Mouse (Mus musculus): ENCODE data around the gene Ssx2ip.
"Not testable (repeated sequence)": the region's sequence is repeated elsewhere in the genome, so short reads cannot be mapped to it uniquely, and the experiment has no call there.

Ssx2ip gene

DNA sequence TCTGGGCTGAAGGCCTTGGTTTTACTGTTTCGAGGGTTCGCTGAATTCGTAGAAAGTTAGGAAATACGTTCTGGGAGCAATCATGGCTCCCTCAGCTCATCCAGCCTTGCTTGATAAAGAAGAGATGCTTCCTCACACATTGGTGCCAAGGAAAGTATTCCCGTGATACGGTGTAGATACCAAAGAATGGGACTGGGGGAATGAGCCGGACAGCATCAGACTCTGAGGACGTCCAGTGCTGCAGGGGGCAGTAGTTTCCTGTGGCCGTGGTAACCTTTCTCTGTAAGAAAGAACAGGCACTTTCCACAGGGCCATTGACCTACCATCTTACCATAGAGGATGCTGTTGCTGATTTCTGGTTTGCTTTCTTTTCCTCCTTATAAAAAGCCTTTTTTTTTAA, 15.1 kb downstream of the Ssx2ip start:
- no peaks in the 10 kb centered on the region for H3K9me3 ChIP-seq (ENCODE audit: low read length)
- peaks cover 44% of the 10 kb centered on the region for H3K4me1 ChIP-seq (replicated peaks; ENCODE audit: low read depth, low read length)
- no peak overlapping the region for H3K4me3 ChIP-seq (replicated peaks; ENCODE audit: low read length)
- H3K36me3 ChIP-seq (ENCODE audit: insufficient read depth, low read length), result peaks cover 72% of the 10 kb centered on the region
- no peak for TF ChIP-seq NANOG (IDR thresholded peaks at IDR 0.05; ENCODE audit: borderline replicate concordance, low read length)
- TF ChIP-seq CTCF (conservative IDR thresholded peaks at IDR 0.05; ENCODE audit: low read length), result no peak
- no peak for TF ChIP-seq POU5F1 (IDR thresholded peaks at IDR 0.05; ENCODE audit: borderline replicate concordance, low read length)
- H3K27me3 ChIP-seq (ENCODE audit: insufficient read depth, low read length), result no peaks in the 10 kb centered on the region

DNA sequence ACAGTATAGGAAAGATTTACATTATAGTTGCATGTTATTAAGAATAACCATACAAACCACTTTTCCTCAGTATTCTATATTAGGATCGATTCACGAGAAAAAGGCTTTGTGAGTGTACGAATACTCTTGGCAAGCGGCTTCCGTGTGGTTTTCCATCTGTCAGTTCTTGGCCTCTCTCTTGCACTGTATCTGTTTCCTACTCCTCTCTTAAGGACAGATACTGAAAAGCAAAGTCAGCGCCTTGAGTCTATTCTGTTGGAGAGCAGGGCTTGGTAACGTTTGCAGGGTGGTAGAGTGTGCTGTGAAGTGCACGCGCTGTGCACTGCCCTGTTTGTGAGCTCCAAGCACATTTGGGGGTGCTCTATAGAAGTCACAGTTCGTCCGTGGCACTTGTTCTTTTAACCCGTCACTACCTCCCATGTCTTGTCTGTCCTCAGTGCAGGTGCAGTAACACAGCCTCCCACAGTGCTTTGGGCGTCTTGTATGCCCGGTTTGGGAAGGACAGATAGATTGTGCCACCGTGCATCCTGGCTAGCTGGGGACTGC, 15.6 kb downstream of the Ssx2ip start:
- no peak for TF ChIP-seq POU5F1 (IDR thresholded peaks at IDR 0.05; ENCODE audit: borderline replicate concordance, low read length)
- TF ChIP-seq NANOG (IDR thresholded peaks at IDR 0.05; ENCODE audit: borderline replicate concordance, low read length), result no peak
- TF ChIP-seq CTCF (conservative IDR thresholded peaks at IDR 0.05; ENCODE audit: low read length), result no peak

DNA sequence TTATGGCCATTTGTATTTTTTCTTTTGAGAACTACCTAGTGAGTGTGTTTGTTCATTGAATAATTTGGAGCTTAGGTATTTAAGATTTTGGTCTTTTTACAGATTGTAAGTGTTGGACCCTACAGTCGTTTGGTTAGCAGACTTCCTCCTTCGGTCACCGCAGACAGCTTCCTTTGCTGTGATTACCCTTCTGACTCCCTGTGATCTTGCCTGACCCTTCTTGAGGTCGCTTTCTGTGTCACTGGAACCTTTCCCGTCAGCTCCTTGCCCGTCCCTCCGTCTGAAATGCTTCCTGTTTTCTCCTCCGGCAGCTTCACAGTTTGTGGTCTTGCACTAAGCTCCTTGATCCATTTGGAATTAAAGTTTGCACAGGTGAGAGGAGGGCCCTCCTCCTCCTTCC, 17.3 kb downstream of the Ssx2ip start:
- Histone ChIP-seq H3K4me3 (replicated peaks; ENCODE audit: low read length) (no peak overlapping the region), H3K4me1 (replicated peaks; ENCODE audit: low read depth, low read length) (peaks cover 43% of the 10 kb centered on the region), H3K36me3 (ENCODE audit: insufficient read depth, low read length) (peaks cover 74% of the 10 kb centered on the region), H3K27me3 (ENCODE audit: insufficient read depth, low read length) (no peaks in the 10 kb centered on the region), H3K9me3 (ENCODE audit: low read length) (no peaks in the 10 kb centered on the region)
- TF ChIP-seq CTCF (conservative IDR thresholded peaks at IDR 0.05; ENCODE audit: low read length), result no peak
- TF ChIP-seq NANOG (IDR thresholded peaks at IDR 0.05; ENCODE audit: borderline replicate concordance, low read length), result no peak
- no peak for TF ChIP-seq POU5F1 (IDR thresholded peaks at IDR 0.05; ENCODE audit: borderline replicate concordance, low read length)

More for the DNA sequence above, 15.6 kb downstream of the Ssx2ip start:
- H3K27me3 ChIP-seq (ENCODE audit: insufficient read depth, low read length), result no peaks in the 10 kb centered on the region
- peaks cover 42% of the 10 kb centered on the region for H3K4me1 ChIP-seq (replicated peaks; ENCODE audit: low read depth, low read length)
- no peak overlapping the region for H3K4me3 ChIP-seq (replicated peaks; ENCODE audit: low read length)
- peaks cover 67% of the 10 kb centered on the region for H3K36me3 ChIP-seq (ENCODE audit: insufficient read depth, low read length)
- no peaks in the 10 kb centered on the region for H3K9me3 ChIP-seq (ENCODE audit: low read length)

DNA sequence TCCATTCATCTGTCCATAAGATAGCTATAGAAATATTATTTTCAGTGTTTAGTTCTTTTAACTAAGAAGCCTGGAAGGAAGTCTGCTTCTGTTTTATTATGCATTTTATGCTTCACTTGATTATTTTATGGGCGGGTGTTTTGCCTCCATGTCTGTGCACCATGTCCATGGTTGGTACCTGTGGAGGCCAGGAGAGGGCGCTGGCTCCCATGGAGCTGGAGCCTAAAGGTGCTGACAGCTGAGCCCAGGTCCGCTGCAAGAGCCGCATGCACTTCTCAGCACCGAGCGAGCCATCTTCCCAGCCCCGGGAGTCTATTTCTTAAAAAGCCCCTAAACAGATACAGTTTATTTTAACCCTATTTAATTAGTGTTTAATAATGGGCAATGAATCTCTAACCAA, 19.3 kb downstream of the Ssx2ip start:
- Histone ChIP-seq H3K36me3 (ENCODE audit: insufficient read depth, low read length) (peaks cover 73% of the 10 kb centered on the region), H3K4me1 (replicated peaks; ENCODE audit: low read depth, low read length) (peaks cover 50% of the 10 kb centered on the region), H3K9me3 (ENCODE audit: low read length) (no peaks in the 10 kb centered on the region), H3K4me3 (replicated peaks; ENCODE audit: low read length) (no peak overlapping the region), H3K27me3 (ENCODE audit: insufficient read depth, low read length) (no peaks in the 10 kb centered on the region)
- TF ChIP-seq POU5F1 (IDR thresholded peaks at IDR 0.05; ENCODE audit: borderline replicate concordance, low read length) (no peak), NANOG (IDR thresholded peaks at IDR 0.05; ENCODE audit: borderline replicate concordance, low read length) (no peak), CTCF (conservative IDR thresholded peaks at IDR 0.05; ENCODE audit: low read length) (peak; percentile 67)

DNA sequence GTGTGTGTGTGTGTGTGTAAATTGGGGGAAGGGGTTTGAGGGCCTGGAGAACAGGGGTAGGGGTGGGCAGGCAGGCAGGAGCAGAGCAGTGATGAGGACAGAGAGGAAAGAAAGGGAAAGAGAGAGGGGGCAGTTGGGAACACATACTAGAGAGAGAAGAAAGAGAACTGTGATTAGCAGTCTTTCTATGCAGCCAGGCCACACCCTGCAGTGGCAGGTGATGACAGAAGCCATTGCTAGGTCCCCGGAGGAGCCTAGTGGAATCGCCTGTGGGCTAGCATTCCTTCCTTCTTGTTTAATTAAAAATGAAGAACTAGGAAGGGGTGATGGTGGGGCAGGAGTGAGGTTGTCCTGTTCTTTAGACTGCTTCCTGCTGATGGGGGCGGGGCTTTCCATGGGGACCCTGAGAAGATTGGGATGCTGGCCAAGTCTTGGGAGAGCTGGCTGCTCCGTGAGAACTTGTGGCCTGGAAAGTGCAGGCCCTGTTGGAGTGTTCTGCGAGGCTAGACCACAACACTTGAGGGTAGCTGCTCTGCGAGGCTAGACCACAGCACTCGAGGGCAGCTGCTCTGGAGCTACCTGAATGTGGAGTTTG, 20.0 kb downstream of the Ssx2ip start:
- Histone ChIP-seq H3K27me3 (ENCODE audit: insufficient read depth, low read length) (no peaks in the 10 kb centered on the region), H3K4me3 (replicated peaks; ENCODE audit: low read length) (no peak overlapping the region), H3K36me3 (ENCODE audit: insufficient read depth, low read length) (peaks cover 73% of the 10 kb centered on the region), H3K4me1 (replicated peaks; ENCODE audit: low read depth, low read length) (peaks cover 50% of the 10 kb centered on the region), H3K9me3 (ENCODE audit: low read length) (no peaks in the 10 kb centered on the region)
- TF ChIP-seq POU5F1 (IDR thresholded peaks at IDR 0.05; ENCODE audit: borderline replicate concordance, low read length) (no peak), CTCF (conservative IDR thresholded peaks at IDR 0.05; ENCODE audit: low read length) (no peak), NANOG (IDR thresholded peaks at IDR 0.05; ENCODE audit: borderline replicate concordance, low read length) (no peak)

DNA sequence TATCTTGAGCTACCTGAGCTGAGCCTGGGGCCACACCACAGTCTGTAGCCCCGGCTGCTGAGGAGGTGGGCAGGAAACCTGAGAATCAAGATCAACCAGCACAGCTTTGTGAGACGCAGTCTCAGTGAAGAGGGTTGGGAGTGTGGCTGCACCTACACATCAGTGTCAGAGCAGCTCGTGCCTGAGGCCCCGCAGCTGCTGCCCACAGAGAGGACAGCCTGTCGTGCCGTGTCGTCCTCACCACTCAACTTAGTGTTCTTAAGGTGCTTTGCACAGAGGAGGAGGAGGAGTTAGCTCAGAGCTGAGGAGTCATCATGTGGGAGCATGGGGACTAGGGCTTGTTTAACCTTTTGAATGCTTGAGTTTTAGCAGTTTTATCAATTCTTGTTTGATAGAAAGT, 21.5 kb downstream of the Ssx2ip start:
- peaks cover 50% of the 10 kb centered on the region for H3K4me1 ChIP-seq (replicated peaks; ENCODE audit: low read depth, low read length)
- TF ChIP-seq CTCF (conservative IDR thresholded peaks at IDR 0.05; ENCODE audit: low read length), result no peak
- TF ChIP-seq NANOG (IDR thresholded peaks at IDR 0.05; ENCODE audit: borderline replicate concordance, low read length), result no peak
- no peak for TF ChIP-seq POU5F1 (IDR thresholded peaks at IDR 0.05; ENCODE audit: borderline replicate concordance, low read length)
- H3K9me3 ChIP-seq (ENCODE audit: low read length), result no peaks in the 10 kb centered on the region
- no peaks in the 10 kb centered on the region for H3K27me3 ChIP-seq (ENCODE audit: insufficient read depth, low read length)
- no peak overlapping the region for H3K4me3 ChIP-seq (replicated peaks; ENCODE audit: low read length)
- peaks cover 73% of the 10 kb centered on the region for H3K36me3 ChIP-seq (ENCODE audit: insufficient read depth, low read length)

DNA sequence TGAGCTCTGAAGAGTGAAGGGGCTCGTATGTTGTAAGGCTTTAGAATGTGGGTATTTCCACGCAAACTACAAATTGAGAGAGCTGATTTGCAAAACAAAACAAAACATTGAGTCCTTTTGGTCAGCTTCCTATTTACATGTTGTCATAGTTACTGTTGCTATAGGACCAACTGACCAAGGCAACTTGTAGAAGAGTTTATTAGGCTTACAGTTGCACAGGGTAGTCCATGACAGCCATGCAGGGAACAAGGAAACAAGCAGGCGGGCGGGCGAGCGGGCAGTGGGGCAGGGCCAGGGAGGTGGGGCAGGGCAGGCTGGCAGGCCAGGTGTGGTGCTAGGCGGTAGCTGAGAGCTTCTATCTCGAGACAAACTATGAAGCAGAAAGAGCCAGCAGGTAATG, 22.0 kb downstream of the Ssx2ip start:
- TF ChIP-seq POU5F1 (IDR thresholded peaks at IDR 0.05; ENCODE audit: borderline replicate concordance, low read length) (no peak), CTCF (conservative IDR thresholded peaks at IDR 0.05; ENCODE audit: low read length) (no peak), NANOG (IDR thresholded peaks at IDR 0.05; ENCODE audit: borderline replicate concordance, low read length) (no peak)
- H3K9me3 ChIP-seq (ENCODE audit: low read length), result no peaks in the 10 kb centered on the region
- H3K4me3 ChIP-seq (replicated peaks; ENCODE audit: low read length), result peak overlapping the region; percentile 35; the same call in 1 of the 2 replicates
- peaks cover 73% of the 10 kb centered on the region for H3K36me3 ChIP-seq (ENCODE audit: insufficient read depth, low read length)
- no peaks in the 10 kb centered on the region for H3K27me3 ChIP-seq (ENCODE audit: insufficient read depth, low read length)
- H3K4me1 ChIP-seq (replicated peaks; ENCODE audit: low read depth, low read length), result peaks cover 48% of the 10 kb centered on the region

DNA sequence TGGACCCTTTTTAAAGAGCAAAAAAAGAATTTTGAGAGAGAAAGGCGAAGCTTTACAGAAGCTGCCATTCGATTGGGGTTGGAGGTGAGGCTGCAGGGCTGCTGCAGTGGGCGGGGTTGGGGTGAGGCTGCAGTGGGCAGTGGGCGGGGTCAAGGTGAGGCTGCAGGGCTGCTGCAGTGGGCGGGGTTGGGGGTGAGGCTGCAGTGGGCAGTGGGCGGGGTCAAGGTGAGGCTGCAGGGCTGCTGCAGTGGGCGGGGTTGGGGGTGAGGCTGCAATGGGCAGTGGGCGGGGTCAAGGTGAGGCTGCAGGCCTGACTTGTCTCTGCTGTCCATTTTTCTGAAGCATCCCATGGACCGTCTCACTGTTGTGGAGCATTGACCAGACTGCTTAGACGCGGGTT, 28.6 kb downstream of the Ssx2ip start:
- not testable (repeated sequence) for H3K4me3 ChIP-seq (replicated peaks; ENCODE audit: low read length); H3K9me3 ChIP-seq (ENCODE audit: low read length); H3K27me3 ChIP-seq (ENCODE audit: insufficient read depth, low read length)
- H3K36me3 ChIP-seq (ENCODE audit: insufficient read depth, low read length), result peaks cover 90% of the 10 kb centered on the region
- peaks cover 20% of the 10 kb centered on the region for H3K4me1 ChIP-seq (replicated peaks; ENCODE audit: low read depth, low read length)
